Mouse (Mus musculus) gastrocnemius, adult 2 months (tissue): ENCODE measurements around the gene Stk4. TPM values are rescaled to one million over a fixed set of nuclear protein-coding genes. Genes with fewer than 3 reads are reported as not detected.
A peak's percentile ranks its signal among the peaks of the same experiment; 100 is the strongest.

ENCODE experiments used
- DNase-seq: peaks from one replicate; pipeline ENCODE4 v3.0.0; 2022
- H3K27ac ChIP-seq: fragments of 200-600 bp; 2 replicates; pipeline ENCODE4 v1.8.1; 2022; ENCODE audit warnings: mild to moderate bottlenecking
- H3K4me3 ChIP-seq: fragments of 200-600 bp; 2 replicates; pipeline ENCODE4 v1.8.1; 2022; ENCODE audit warnings: mild to moderate bottlenecking, moderate library complexity
- CTCF ChIP-seq: fragments of 200-600 bp; IDR thresholded peaks from 2 replicates; pipeline ENCODE4 v1.8.1; 2022; ENCODE audit warnings: antibody characterized with exemption, mild to moderate bottlenecking, moderate library complexity
- intact Hi-C: fragments of 180-260 bp; cut with DNase I; formaldehyde crosslinking; loops from one replicate; pipeline ENCODE4 v1.15.1; 2025
- long read RNA-seq, 2 experiments: library from polyadenylated mRNA; stranded (forward); transcript quantifications; one replicate each; pipeline ENCODE4 v2.0.0; 2021
- total RNA-seq, 2 experiments: library from RNA; stranded (reverse); gene quantifications; 2 replicates each; pipeline ENCODE4 v1.2.3; 2021

The Stk4 gene
- total RNA-seq: 1 to 10 TPM; 6.8 to 8.7 TPM
- long read RNA-seq, experiment 1, full-length matches to known transcripts: 4 of 6 reads
- long read RNA-seq, experiment 1, partial matches to known transcripts: 1 of 6 reads
- long read RNA-seq, experiment 1, other reads (novel, unspliced or antisense): 1 of 6 reads
- long read RNA-seq, experiment 2, full-length matches to known transcripts: 3 of 4 reads
- long read RNA-seq, experiment 2, partial matches to known transcripts: 0 of 4 reads
- long read RNA-seq, experiment 2, other reads (novel, unspliced or antisense): 1 of 4 reads

DNA sequence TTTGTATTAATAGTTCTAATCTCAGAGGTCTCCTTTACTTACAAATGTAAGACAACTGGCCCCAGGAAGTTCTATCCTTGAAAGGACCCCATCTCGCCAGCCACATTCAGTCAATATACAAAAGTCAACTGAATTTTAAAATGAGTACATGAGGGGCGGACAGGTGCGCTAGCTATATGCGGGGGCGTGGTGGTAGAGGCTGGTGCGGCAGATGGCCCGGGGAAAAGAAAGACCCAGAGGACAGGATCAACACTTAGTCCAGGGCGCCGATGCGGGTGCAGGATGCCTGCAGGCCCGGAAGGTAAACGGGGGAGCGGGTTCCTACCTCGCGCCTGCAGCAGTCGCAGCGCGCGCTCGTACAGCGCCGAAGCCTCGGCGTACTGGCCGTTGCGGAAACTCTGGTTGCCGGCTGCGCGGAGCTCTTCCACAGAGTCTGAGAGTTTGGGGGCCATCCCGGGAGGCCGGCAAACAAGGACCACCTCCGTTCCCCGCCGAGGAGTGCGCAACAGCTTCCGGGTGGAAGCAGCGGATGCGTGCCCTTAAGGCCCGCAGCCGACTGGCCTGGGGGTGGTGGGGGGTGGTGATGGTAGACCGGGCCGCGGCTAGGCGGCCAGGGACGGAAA is at the start of gene Stk4:
Stk4 (plus strand) TSS at position 181 of the 623 bp plus-strand sequence.
- no peak for TF ChIP-seq CTCF
- DNase-seq: no peak
- H3K27ac ChIP-seq: peak within 1 kb of the TSS; percentile 90
- H3K4me3 ChIP-seq: peak within 1 kb of the TSS; percentile 99
- intact Hi-C loops: loop anchor here (5.0 kb wide), 1 partner anchor 73 kb away; no protein-coding TSS in a partner anchor

DNA sequence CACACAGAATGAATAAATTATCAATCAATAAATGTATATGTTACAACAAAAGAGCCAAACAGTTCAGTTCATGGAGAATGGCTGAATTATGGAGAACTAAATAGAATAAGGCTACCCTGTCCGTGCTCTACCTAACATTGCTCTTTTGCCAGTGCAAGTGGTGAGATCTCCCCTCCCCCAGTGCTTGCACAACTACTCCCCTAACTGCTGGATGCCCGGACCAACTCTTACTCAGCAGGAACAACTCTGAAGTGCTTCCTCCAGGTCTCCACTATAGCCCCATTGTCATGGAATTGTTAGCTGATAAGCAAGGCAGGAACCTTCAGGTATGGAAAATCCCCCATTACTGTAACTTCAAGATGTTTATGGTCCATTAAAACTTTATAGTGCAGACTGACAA is 48.0 kb upstream of the Stk4 start:
- no peak for TF ChIP-seq CTCF
- no peak for DNase-seq
- intact Hi-C loops: no loop called here
- Histone ChIP-seq H3K4me3 (no peak overlapping the region), H3K27ac (no peak overlapping the region)

DNA sequence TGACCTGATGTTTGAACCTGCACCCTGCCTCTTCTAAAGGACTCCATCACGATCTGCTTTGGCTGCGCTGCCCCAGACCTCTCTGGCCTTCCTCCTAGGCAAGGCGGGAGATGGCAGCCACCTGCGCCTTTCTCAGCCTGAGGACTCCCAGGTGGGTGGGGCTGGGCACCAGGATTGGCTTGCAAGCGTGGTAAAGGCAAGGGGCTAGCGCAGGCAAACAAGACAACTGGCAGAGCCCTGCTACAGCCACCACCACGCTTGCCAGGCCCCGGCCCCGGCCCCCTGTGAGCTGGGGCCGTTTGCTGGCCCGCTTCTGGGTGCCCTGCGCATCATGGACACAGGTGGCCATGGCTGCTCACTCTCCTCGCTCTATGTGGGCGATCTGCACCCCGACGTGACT is 45.0 kb upstream of the Stk4 start, which contains the start of gene Pabpc1l:
Pabpc1l (plus strand) TSS at position 301 of the 400 bp plus-strand sequence.
- no peak within 1 kb of the TSS for H3K27ac ChIP-seq
- H3K4me3 ChIP-seq: no peak within 1 kb of the TSS
- no peak for DNase-seq
- intact Hi-C loops: no loop called here
- no peak for TF ChIP-seq CTCF

DNA sequence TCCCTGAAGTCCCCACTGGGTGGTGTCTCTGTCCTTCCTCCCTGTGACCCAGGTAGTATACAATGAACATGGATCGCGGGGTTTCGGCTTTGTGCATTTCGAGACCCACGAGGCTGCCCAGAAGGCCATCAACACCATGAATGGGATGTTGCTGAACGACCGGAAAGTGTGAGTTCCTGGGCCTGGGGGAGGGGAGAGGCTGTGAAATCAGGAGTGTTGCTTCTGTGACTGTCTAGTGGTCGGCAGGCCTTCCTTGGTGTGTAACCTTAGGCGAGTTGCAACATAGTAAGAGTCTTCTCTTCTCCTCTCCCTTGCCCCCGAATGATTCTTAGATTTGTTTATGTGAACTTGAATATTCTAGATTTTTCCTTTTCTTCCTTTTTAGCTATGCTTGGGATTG is 39.0 kb upstream of the Stk4 start:
- H3K27ac ChIP-seq: no peak overlapping the region
- DNase-seq: no peak
- TF ChIP-seq CTCF: no peak
- H3K4me3 ChIP-seq: no peak overlapping the region
- intact Hi-C loops: no loop called here

DNA sequence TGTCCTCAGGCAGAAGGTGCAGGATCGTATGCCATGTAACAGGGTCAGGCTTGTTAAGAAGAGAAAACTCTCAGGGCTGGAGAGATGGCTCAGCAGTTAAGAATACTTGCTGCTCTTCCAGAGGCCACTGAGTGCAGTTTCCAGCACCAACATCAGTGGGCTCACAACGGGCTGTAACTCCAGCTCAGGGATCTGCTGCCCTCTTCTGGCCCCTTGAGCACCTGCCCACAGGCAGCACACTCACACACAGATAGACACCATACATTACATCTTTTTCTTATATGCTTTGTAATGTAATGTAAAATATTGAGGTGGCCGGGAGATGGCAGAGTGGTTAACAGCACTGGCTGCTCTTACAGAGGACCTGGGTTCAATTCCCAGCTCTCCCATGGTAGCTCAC is 37.1 kb upstream of the Stk4 start:
- no peak for DNase-seq
- TF ChIP-seq CTCF: no peak
- no peak overlapping the region for H3K4me3 ChIP-seq
- H3K27ac ChIP-seq: no peak overlapping the region
- intact Hi-C loops: no loop called here

DNA sequence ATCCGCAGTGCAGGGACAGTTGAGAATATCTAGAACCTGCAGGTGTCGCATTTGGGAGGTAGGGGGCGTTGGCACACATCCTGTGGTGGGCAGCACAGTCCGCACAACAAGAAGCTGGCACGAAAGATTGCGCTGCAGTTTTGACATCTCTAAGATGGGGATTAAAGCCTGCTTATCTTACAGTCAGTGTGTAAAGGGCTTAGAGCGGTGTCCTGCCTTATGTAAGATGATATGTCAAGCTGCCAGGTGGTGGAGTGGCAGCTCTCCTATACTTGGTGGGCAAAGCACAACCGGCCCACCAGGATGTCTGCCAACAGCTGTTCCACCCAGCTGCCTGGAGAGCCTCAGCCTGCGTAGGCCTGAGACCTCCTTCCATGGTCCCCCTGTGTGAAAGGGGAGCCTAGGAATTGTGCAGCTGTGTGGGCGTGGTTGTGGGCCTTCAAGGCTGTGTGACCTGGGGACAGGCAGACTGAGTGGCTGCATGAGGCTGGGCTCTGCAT is 33.6 kb upstream of the Stk4 start:
- Histone ChIP-seq H3K27ac (no peak overlapping the region), H3K4me3 (no peak overlapping the region)
- intact Hi-C loops: no loop called here
- no peak for TF ChIP-seq CTCF
- peak; percentile 31 for DNase-seq

DNA sequence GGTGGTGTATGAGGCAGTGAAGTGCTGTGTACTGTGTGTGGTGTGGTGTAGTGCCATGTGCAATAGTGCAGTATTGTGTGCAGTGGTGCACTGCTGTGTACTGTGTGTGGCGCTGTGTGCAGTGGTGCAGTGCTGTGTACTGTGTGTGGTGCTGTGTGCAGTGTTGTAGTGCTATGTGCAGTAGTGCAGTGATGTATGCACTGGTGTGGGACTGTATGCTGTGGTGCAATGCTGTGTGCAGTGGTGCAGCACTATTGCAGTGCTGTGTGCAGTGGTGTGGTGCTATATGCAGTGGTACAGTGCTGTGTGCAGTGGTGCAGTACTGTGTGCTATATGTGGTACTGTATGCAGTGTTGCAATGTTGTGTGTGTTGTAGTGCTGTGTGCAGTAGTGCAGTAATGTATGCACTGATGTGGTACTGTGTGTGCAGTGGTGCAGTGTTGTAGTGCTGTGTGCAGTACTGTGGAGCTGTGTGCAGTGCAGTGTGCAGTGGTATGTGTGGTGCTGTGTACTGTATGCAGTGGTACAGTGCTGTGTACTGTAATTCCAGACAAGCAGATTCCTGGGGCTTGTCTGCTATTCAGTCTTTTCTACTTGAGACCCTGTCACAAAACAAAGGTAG is 31.6 kb upstream of the Stk4 start:
- intact Hi-C loops: no loop called here
- DNase-seq: no peak
- Histone ChIP-seq H3K27ac (no peak overlapping the region), H3K4me3 (no peak overlapping the region)
- TF ChIP-seq CTCF: no peak

DNA sequence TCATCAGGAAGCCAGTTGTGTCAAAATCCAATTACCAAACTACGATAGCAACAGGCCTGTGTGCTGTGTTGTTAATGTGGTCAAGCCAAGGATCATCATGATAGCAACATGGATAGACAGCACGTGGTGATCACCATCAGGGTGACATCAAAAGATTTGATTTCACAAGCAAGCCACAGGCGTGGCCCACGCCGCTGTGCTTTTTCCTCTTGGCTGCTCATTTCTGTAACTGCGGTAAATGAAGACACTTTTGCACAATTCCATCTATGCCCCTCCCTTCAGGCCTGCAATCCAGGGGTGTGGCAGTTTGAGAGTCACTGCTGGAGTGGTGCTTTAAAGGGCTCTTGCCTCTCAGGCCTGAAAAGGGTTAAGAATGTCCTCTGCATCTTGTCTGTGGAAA is 29.2 kb upstream of the Stk4 start:
- intact Hi-C loops: no loop called here
- no peak for TF ChIP-seq CTCF
- DNase-seq: no peak
- H3K27ac ChIP-seq: no peak overlapping the region
- no peak overlapping the region for H3K4me3 ChIP-seq

DNA sequence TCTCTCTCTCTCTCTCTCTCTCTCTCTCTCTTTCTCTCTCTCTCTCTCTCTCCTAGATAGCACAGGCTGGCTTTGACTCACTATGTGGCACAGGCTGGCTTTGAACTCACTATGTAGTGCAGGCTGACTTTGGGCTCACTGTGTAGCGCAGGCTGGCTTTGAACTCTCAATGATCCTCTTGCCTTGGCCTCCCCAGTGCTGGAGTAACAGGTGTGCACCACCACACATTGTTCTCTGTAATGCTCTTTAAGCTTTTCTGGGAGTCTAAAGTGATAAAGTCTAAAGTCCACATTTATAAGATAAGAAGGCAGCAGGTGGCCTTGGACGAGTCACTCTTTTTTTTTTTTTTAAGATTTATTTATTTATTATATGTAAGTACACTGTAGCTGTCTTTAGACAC is 28.6 kb upstream of the Stk4 start:
- Histone ChIP-seq H3K27ac (no peak overlapping the region), H3K4me3 (no peak overlapping the region)
- intact Hi-C loops: no loop called here
- DNase-seq: no peak
- TF ChIP-seq CTCF: no peak

DNA sequence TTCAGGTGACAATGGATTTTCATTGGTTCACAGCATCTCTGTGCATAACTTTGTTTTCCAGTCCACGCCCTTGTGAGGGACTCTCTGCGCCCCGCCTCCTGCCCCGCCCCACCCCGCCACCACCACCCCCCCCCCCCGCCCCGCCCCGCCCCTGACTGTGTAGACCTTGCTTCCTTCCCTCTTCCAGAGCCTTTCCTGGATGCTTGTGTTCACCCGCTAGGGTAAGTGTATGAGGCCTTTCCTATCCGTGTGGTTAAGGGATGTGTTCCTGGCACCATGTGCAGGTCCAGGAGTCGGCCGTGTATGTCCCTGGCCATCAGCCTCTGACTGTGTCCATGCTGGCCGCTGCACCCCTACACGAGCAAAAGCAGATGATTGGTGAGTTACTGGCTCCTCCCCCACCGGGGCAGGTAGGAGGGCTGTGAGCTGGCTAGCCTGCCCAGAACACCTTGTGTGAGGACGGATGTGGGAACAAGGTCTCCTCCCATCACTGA is 22.9 kb upstream of the Stk4 start:
- no peak for DNase-seq
- intact Hi-C loops: no loop called here
- H3K27ac ChIP-seq: 0 out of 2 replicates have a peak overlapping the region, but pooled peaks have one; percentile 40
- peak overlapping the region; percentile 59 for H3K4me3 ChIP-seq
- TF ChIP-seq CTCF: no peak

DNA sequence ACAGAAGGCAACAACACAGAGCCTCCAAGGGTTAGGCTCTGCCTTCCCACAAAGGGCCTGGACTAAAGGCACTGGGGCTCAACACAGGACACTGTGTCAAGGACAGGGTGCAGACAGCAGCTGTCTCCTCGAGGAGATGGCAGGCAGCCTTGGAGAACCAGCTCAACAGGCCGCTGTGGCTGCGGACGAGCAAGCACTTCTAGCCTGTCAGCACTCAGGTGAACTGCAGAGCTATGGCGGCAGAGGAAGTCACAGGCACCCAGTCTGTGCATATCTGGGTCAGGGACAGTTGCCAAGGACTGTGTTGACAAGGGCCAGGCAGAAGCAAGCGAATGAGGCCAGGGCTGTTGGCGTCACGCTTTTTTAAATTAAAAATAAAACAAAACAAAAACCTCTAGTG is 16.4 kb upstream of the Stk4 start:
- H3K27ac ChIP-seq: peak overlapping the region; percentile 87
- no peak for TF ChIP-seq CTCF
- peak; percentile 76 for DNase-seq
- H3K4me3 ChIP-seq: no peak overlapping the region
- intact Hi-C loops: no loop called here

DNA sequence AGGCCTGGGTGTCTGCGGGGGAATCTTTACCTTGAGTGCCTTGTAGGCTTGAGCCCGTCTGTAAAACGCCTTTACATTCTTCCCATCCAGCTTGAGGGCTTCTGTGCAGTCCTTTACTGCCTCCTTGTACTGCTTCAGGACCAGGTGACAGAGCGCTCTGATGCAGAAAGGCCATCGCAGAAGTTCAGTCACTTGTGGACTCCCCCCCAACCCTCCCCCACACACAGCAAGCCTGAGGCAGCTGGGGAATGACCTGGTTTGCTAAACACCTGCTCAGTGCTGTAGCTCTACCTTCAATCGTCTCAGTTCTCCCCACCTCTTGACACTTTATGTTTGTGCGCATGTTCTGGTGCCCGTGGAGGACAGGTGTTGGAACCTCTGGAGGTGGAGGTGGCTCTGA is 15.5 kb upstream of the Stk4 start:
- Histone ChIP-seq H3K4me3 (no peak overlapping the region), H3K27ac (peak overlapping the region; percentile 87)
- DNase-seq: no peak
- no peak for TF ChIP-seq CTCF
- intact Hi-C loops: no loop called here

DNA sequence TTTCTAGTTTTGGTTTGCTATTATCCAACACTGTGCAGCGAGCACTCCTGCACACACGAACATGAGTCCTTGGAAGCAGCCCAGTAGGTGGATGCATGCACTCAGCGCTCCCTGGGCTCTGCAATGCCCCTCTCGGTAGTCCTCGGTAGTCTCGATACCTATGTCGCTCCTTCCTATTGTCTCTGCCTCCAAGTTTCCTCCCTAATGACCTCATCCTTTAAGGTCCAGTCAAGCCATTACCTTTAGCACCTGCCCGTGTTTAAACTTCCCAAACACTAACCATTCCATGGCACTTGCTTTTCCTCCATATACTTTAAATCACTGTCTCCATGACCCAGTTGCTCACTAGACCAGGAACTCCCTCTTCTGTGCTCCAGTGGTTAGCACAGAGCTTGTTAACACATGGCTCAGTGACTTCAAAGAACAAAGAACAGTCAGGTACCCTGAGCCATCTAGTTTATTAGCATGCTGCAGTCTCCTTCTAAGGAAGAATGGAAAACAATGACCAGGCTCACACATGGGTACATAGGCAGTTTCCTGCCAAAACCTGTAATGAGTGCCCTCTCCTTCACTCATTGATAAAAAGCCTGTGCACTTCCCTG is 10.4 kb upstream of the Stk4 start:
- Histone ChIP-seq H3K4me3 (no peak overlapping the region), H3K27ac (no peak overlapping the region)
- intact Hi-C loops: no loop called here
- TF ChIP-seq CTCF: no peak
- DNase-seq: no peak
